Mouse (Mus musculus) G1E (cell line): ENCODE measurements around the gene Akain1. TPM values are rescaled to one million over a fixed set of nuclear protein-coding genes. Genes with fewer than 3 reads are reported as not detected.

Source experiments
- ATAC-seq: 2 replicates; pipeline ENCODE4 v1.8.0; 2016; ENCODE audit warnings: mild to moderate bottlenecking; ENCODE audit not compliant: insufficient number of reproducible peaks, poor library complexity, low FRiP score, severe bottlenecking; ENCODE audit errors: extremely low read depth
- DNase-seq: peaks from one replicate; pipeline ENCODE4 v3.0.0; 2012; ENCODE audit warnings: low spot score
- H3K27me3 ChIP-seq: 2 replicates; pipeline ENCODE4 v1.6.1; 2012; ENCODE audit warnings: mild to moderate bottlenecking, low read length, inconsistent platforms; ENCODE audit not compliant: insufficient read depth
- H3K36me3 ChIP-seq: replicated peaks from 2 replicates; pipeline ENCODE3; 2012; ENCODE audit warnings: mild to moderate bottlenecking, inconsistent platforms
- H3K4me1 ChIP-seq: 2 replicates; pipeline ENCODE4 v1.6.1; 2012; ENCODE audit warnings: low read depth, low read length, inconsistent platforms, mixed read lengths; ENCODE audit not compliant: insufficient read depth
- H3K4me3 ChIP-seq: 2 replicates; pipeline ENCODE4 v1.5.1; 2012; ENCODE audit warnings: low read depth, mild to moderate bottlenecking, inconsistent platforms, low read length, moderate library complexity, mixed read lengths
- H3K9me3 ChIP-seq: replicated peaks from 2 replicates; pipeline ENCODE4 v1.6.1; 2012; ENCODE audit warnings: inconsistent platforms
- CTCF ChIP-seq: IDR thresholded peaks from 2 replicates; pipeline ENCODE4 v1.5.1; 2012; ENCODE audit warnings: low read depth, low read length, inconsistent platforms, mixed read lengths
- GATA1 ChIP-seq: IDR thresholded peaks from 2 replicates; pipeline ENCODE4 v1.6.1; 2012; ENCODE audit warnings: borderline replicate concordance, low read length, inconsistent platforms, mixed read lengths
- GATA2 ChIP-seq: IDR thresholded peaks from 2 replicates; pipeline ENCODE4 v1.6.1; 2012; ENCODE audit warnings: low read depth, low read length, inconsistent platforms, borderline replicate concordance
- POLR2AphosphoS5 ChIP-seq: IDR thresholded peaks from 2 replicates; pipeline ENCODE4 v1.6.1; 2012; ENCODE audit warnings: low read depth, low read length, inconsistent platforms; ENCODE audit not compliant: insufficient replicate concordance
- TAL1 ChIP-seq: conservative IDR thresholded peaks from 2 replicates; pipeline ENCODE4 v1.6.1; 2012; ENCODE audit warnings: low read depth, low read length, inconsistent platforms, mixed read lengths
- polyA plus RNA-seq: library from polyadenylated mRNA; stranded (reverse); fragments of >175 nt; gene quantifications from 2 replicates; pipeline ENCODE4 v1.2.3, GENCODE M21; 2012
- total RNA-seq, 2 experiments: library from RNA; stranded (forward) in 1 of 2; stranded (reverse) in 1 of 2; fragments of 200-1000 nt in 1 of 2; fragments of >200 nt in 1 of 2; fragmentation: Nextera tagmentation in 1 of 2; gene quantifications; 2 replicates each; pipeline ENCODE4 v1.2.3; 2014 to 2017

Akain1 gene
- total and polyA plus RNA-seq, 3 experiments = 0.16 TPM; not detected in 2

DNA sequence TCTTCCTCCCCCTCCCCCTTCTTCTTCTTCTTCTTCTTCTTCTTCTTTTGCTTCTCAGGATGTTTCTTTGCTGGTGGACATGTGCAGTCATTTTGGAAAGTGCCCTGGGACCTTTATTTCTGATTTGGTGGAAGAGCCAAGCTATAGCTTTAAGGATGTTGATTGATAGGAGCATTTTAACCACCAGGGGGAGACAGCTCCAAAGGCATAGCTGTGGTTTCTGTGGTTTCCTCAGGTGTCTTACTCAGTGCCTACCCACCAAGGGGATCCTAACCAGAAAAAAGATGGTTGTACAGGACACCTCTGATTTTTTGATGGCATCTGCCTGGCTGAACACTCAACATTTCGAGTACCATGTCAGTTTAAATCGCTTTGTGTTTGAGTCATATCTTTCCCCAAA lies 56.4 kb downstream of the Akain1 start:
- Histone ChIP-seq H3K36me3 (no peaks in the 10 kb centered on the region), H3K4me1 (no peaks in the 10 kb centered on the region), H3K4me3 (no peak overlapping the region), H3K27me3 (no peaks in the 10 kb centered on the region), H3K9me3 (peaks cover 6% of the 10 kb centered on the region; the same call in 1 of the 2 replicates)
- DNase-seq (no peak), ATAC-seq (no peak)
- TF ChIP-seq GATA1 = no peak
- no peak for TF ChIP-seq TAL1
- TF ChIP-seq GATA2 = no peak
- TF ChIP-seq POLR2AphosphoS5 = no peak
- no peak for TF ChIP-seq CTCF

DNA sequence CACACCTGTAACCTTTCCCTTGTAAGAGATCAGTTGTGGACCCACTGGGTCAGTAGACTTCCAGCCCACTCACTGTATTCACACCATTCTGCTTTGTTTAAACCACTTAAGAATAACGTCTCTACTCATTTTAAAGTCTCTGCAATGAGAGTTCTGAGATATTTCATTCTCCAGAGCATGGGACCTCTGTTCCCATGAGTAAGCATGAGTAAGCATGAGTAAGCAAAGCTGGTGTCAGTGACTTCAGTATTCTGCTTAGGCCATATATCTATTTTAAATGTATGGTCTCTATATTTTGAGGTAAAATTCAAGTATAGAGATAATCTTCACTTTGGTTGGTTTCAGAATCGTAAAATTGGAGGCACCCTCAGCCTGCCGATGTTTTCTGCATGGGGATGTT lies 57.0 kb downstream of the Akain1 start:
- Histone ChIP-seq H3K4me1 (no peaks in the 10 kb centered on the region), H3K27me3 (no peaks in the 10 kb centered on the region), H3K36me3 (no peaks in the 10 kb centered on the region), H3K4me3 (no peak overlapping the region), H3K9me3 (peaks cover 2% of the 10 kb centered on the region; the same call in 1 of the 2 replicates)
- no peak for DNase-seq
- no peak for ATAC-seq
- TF ChIP-seq GATA1 (no peak), TAL1 (no peak), POLR2AphosphoS5 (no peak), CTCF (no peak)

DNA sequence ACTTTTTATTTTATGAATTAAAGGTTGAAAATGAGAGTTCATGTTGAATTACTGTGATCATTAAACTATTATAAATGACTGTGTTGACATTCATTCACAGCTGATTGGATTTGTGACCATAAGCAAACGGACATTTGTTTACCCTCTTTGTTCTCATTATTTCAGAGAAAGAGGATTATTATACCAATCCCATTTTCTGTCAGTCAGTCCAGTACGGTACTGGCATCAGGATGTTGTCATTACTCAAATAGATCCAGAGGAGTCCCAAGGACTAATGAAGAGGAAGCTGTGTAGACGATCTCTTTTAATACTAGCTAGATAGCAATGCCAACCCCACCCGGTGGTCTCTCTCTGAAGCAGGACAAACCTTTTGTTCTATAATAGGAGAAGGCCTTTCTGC lies 58.2 kb downstream of the Akain1 start:
- Histone ChIP-seq H3K4me3 (no peak overlapping the region), H3K4me1 (no peaks in the 10 kb centered on the region), H3K9me3 (0 out of 2 replicates have a peak, but pooled peaks cover 2% of the 10 kb centered on the region), H3K36me3 (no peaks in the 10 kb centered on the region), H3K27me3 (no peaks in the 10 kb centered on the region)
- DNase-seq (no peak), ATAC-seq (no peak)
- TF ChIP-seq TAL1 (no peak), CTCF (no peak), GATA1 (no peak), GATA2 (no peak), POLR2AphosphoS5 (no peak)

DNA sequence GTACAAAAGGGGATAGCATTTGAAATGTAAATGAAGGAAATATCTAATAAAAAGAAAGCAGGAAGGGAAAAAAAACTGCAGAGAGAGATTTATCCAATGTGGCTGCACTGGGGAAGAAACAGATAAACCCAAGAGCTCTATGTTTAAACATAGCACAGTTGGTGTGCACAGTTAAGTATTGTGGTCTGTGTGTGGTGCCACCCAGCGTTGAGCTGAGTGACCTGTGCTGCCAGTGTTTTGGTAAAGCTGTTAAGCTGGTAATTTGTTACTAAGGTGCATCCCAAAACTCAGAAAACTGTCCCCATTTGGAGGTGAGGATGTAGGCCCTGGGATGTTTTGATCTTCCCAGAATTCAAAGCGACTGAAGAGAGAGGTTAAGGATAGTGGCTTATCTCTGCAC lies 59.8 kb downstream of the Akain1 start:
- Histone ChIP-seq H3K9me3 (0 out of 2 replicates have a peak, but pooled peaks cover 5% of the 10 kb centered on the region), H3K27me3 (no peaks in the 10 kb centered on the region), H3K4me3 (no peak overlapping the region), H3K36me3 (no peaks in the 10 kb centered on the region), H3K4me1 (no peaks in the 10 kb centered on the region)
- no peak for TF ChIP-seq GATA2
- TF ChIP-seq TAL1 = no peak
- no peak for TF ChIP-seq POLR2AphosphoS5
- no peak for TF ChIP-seq GATA1
- no peak for TF ChIP-seq CTCF
- DNase-seq = no peak
- no peak for ATAC-seq

DNA sequence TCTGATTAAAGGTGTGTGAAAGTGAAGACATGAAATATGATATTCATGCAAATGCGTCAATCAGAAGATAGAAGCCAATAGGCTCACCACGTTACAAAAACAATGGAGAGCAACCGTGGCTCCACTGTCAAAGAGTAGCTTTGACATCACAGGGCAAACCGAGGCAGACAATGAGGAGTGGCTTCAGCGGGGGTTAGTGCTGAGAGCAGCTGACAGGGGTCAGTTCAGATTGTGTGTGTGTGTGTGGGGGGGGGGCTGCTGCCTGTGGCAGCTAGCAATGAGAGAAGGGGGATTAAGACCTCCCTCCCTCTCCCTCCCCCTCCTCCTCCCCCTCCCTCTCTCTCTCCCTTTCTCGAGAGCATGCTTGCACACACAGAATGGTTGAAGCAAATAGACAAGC lies 60.3 kb downstream of the Akain1 start:
- TF ChIP-seq CTCF = no peak
- TF ChIP-seq TAL1 = no peak
- no peak for TF ChIP-seq POLR2AphosphoS5
- no peak for TF ChIP-seq GATA2
- no peak for TF ChIP-seq GATA1
- Histone ChIP-seq H3K4me3 (no peak overlapping the region), H3K27me3 (no peaks in the 10 kb centered on the region), H3K9me3 (0 out of 2 replicates have a peak, but pooled peaks cover 5% of the 10 kb centered on the region), H3K4me1 (no peaks in the 10 kb centered on the region), H3K36me3 (no peaks in the 10 kb centered on the region)
- DNase-seq (no peak), ATAC-seq (no peak)

DNA sequence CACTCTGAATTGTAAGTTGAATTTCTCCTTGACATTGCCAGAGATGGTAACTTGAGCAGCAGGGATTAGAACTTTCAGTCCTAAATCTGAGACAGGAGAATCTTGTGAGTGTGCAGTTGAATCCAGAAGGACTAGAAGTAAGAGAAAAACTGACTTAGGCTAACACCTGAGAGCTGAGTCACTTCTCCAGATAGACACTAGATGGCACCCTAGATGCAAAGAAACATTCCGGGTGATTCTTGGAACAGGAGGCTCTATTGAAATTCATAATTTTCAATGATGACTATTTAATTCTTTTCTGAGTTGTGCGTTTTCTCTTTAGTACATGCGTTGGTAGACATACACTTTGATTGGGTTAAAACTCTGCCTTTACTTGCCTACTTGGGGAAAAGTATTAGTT lies 66.9 kb downstream of the Akain1 start:
- no peaks in the 10 kb centered on the region for H3K4me1 ChIP-seq
- H3K4me3 ChIP-seq = no peak overlapping the region
- H3K36me3 ChIP-seq = no peaks in the 10 kb centered on the region
- no peaks in the 10 kb centered on the region for H3K27me3 ChIP-seq
- DNase-seq (no peak), ATAC-seq (no peak)
- H3K9me3 ChIP-seq = peaks cover 16% of the 10 kb centered on the region
- TF ChIP-seq CTCF = no peak
- TF ChIP-seq GATA1 = no peak
- no peak for TF ChIP-seq POLR2AphosphoS5
- no peak for TF ChIP-seq TAL1
- no peak for TF ChIP-seq GATA2
